Mouse (Mus musculus): ENCODE data around the gene Tcea2. TPM values are rescaled to one million over a fixed set of nuclear protein-coding genes. Genes with fewer than 3 reads are reported as not detected.

The Tcea2 gene
- polyA plus RNA-seq (2015; fragmentation: Nextera tagmentation; extraction: Ambion mirVana), result 30.4 and 33.0 TPM in 2 replicates

DNA sequence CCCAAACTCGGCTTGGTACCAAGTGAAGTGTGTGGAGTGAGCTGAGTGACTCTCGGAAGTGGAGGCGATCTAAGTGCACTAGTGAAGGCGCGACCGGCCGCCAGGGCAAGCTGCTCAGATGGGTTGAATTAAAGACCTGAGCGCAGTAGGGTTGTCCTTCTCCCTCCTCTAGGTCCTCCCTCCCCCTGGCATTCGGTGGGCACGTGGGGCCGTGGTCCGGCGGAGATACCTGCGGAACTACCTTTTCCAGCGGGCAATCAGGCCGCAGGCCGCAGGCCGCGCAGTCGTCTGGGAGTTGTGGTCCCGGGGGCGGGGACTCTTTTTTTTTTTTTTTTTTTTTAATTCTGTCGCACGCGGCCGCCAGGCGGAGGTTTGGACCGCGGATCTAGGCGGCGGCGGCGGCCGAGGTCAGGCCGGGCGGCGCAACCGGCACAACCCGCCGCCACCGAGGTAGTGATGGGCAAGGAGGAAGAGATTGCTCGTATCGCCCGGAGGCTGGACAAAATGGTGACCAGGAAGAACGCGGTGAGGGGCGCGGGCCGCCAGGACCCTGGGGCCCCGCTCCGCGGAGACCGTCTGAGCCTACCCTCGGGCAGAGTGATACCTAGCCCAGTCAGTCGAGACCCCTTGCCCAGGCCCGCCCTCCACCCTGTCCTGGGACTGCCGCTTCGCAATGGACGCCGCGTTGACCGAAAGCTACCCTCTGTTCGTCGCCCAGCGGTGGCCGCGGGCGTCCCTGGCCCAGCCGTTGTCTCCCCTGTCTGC, at the start of gene Tcea2:
Tcea2 (plus strand) TSS at position 360 of the 765 bp plus-strand sequence.
- Histone ChIP-seq H3K9me3 (no peaks in the 10 kb centered on the region), H3K27ac (peak within 1 kb of the TSS; percentile 39; the same call in 1 of the 2 replicates), H3K4me3 (peak within 1 kb of the TSS; percentile 66), H3K4me2 (peak within 1 kb of the TSS; percentile 89), H3K27me3 (no peaks in the 10 kb centered on the region), H3K36me3 (0 out of 2 replicates have a peak, but pooled peaks cover 9% of the 10 kb centered on the region), H3K4me1 (peaks cover 25% of the 10 kb centered on the region), H3K9ac (peak within 1 kb of the TSS; percentile 90)
- ATAC-seq (ENCODE audit: insufficient number of reproducible peaks, insufficient read depth, low FRiP score, low TSS enrichment, low read depth), result peak; percentile 12
- WGBS, result under 1% methylated on average over 69 of the region's 69 CpGs

DNA sequence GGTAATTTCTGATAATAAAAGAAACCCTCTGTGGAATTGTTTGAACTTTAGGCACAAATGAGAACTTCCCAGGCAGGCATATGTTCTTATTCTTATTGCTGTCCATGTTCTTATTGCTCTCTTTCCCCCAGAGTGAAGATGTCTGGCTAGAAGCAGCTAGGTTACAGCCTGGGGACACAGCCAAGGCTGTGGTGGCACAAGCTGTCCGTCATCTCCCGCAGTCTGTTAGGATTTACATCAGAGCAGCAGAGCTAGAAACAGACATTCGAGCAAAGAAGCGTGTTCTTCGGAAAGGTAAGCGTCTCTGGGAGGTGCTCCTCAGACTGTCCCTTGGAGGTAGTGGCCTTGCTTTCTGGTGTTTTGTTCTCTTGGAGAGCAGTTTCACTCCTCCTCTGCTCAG, 47.5 kb upstream of the Tcea2 start:
- H3K4me2 ChIP-seq, result no peak overlapping the region
- H3K4me1 ChIP-seq, result no peaks in the 10 kb centered on the region
- H3K27me3 ChIP-seq, result no peaks in the 10 kb centered on the region
- no peak overlapping the region for H3K9ac ChIP-seq
- no peak overlapping the region for H3K27ac ChIP-seq
- H3K36me3 ChIP-seq, result peaks cover 71% of the 10 kb centered on the region
- no peak for ATAC-seq (ENCODE audit: insufficient number of reproducible peaks, insufficient read depth, low FRiP score, low TSS enrichment, low read depth)
- no peaks in the 10 kb centered on the region for H3K9me3 ChIP-seq
- 95% methylated on average over 6 of the region's 6 CpGs for WGBS
- H3K4me3 ChIP-seq, result no peak overlapping the region

DNA sequence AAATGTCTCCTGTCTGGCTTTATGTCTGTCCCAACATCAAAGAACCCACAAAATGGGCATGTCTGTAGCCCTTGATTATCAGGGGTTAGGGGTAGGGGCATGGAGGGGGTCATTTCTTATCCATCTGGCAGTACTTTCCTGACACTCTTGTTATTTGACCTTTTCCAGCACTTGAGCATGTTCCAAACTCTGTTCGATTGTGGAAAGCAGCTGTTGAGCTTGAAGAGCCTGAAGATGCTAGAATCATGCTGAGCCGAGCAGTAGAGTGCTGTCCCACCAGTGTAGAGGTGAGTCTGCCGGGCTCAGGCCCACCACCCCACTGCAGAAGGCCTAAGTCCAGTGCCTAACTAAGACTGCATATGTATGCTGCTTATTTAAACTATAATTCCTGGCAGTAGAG, 44.2 kb upstream of the Tcea2 start:
- H3K27me3 ChIP-seq, result no peaks in the 10 kb centered on the region
- no peak overlapping the region for H3K4me3 ChIP-seq
- H3K36me3 ChIP-seq, result peaks cover 83% of the 10 kb centered on the region
- H3K9me3 ChIP-seq, result no peaks in the 10 kb centered on the region
- 87% methylated on average over 3 of the region's 3 CpGs for WGBS
- H3K9ac ChIP-seq, result no peak overlapping the region
- no peaks in the 10 kb centered on the region for H3K4me1 ChIP-seq
- H3K4me2 ChIP-seq, result no peak overlapping the region
- ATAC-seq (ENCODE audit: insufficient number of reproducible peaks, insufficient read depth, low FRiP score, low TSS enrichment, low read depth), result no peak
- H3K27ac ChIP-seq, result no peak overlapping the region

DNA sequence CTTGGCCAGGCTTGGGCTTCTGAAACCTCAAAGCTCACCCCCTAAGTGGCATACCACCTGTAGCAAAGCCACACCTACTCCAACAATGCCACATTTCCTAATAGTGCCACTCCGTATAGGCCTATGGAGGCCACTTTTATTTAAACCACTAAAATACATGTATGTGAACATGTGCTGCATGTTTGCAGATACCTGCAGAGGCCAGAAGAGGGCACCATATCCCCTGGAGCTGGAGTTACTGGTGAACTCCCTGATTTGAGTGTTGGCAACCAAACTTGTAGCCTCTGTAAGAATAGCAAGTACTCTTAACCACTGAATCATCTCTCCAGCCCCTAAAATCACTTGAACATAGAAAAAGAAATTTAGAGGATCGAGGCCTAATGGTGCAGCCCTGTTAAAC, 35.7 kb upstream of the Tcea2 start:
- 94% methylated on average over 2 of the region's 2 CpGs for WGBS

DNA sequence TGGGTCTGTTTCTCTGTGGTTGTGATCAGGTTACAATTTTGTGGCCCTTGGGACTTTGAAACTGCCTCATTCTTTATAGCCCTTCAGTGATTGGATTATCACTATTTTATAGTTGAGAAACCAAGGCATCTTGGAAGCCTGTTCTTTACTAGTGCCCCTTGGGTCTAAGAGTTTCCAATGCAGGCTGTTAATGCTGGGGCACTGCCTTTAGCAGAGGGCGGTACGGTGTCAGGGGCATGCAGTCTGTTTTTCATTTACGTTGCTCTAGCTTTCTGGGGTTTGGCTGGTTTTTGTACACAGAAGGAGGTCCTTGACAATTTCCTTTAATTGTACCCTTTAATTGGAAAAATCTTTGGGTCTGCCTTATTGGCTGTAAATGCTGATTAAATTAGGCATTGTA, 34.4 kb upstream of the Tcea2 start:
- H3K9ac ChIP-seq, result no peak overlapping the region
- H3K4me2 ChIP-seq, result no peak overlapping the region
- H3K27me3 ChIP-seq, result no peaks in the 10 kb centered on the region
- H3K4me1 ChIP-seq, result peaks cover 8% of the 10 kb centered on the region
- H3K36me3 ChIP-seq, result peaks cover 91% of the 10 kb centered on the region
- 41% methylated on average over 3 of the region's 3 CpGs for WGBS
- H3K4me3 ChIP-seq, result no peak overlapping the region
- no peak for ATAC-seq (ENCODE audit: insufficient number of reproducible peaks, insufficient read depth, low FRiP score, low TSS enrichment, low read depth)
- H3K27ac ChIP-seq, result peak overlapping the region; percentile 17; the same call in 1 of the 2 replicates
- no peaks in the 10 kb centered on the region for H3K9me3 ChIP-seq

More for the DNA sequence above, 35.7 kb upstream of the Tcea2 start:
- Histone ChIP-seq H3K4me3 (no peak overlapping the region), H3K27ac (no peak overlapping the region), H3K4me1 (peaks cover 8% of the 10 kb centered on the region), H3K9ac (no peak overlapping the region), H3K36me3 (peaks cover 91% of the 10 kb centered on the region), H3K27me3 (no peaks in the 10 kb centered on the region), H3K9me3 (no peaks in the 10 kb centered on the region), H3K4me2 (no peak overlapping the region)
- ATAC-seq (ENCODE audit: insufficient number of reproducible peaks, insufficient read depth, low FRiP score, low TSS enrichment, low read depth), result no peak

DNA sequence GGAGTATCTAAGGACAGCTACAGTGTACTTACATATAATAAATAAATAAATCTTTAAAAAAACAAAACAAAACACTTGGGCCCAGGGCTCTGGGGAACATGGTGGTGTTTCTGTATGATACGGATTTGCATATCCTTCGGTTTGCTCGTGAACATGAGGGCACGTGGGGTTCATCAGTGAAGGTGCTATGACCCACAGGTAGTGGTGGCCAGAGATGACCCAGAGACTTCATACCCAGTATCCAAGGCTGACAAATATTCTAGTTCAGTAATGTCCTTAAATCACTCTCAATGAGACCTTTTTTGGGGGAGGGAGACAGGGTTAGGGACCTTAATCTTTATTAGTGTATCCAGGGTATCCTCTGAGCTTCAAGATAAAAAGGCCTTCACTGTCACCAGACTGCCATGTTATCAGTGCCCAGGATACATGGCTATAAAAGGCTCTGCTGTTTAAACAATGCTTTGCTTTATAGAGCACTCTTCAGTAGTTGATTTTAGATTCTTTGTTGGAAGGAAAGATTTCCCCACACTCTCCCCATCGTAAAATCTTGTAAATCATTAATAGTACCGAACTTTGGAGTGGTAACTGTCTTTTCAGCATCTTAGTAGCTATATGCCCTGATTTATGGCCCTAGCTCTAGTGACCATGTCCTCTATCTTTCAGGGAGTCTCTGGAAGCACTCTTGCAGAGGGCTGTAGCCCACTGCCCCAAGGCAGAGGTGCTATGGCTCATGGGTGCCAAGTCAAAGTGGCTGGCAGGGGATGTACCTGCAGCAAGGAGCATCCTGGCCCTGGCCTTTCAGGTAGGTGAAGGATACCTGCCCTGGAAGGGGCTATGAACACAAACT, 33.3 kb upstream of the Tcea2 start:
- no peak for ATAC-seq (ENCODE audit: insufficient number of reproducible peaks, insufficient read depth, low FRiP score, low TSS enrichment, low read depth)
- Histone ChIP-seq H3K9ac (no peak overlapping the region), H3K27me3 (no peaks in the 10 kb centered on the region), H3K36me3 (peaks cover 91% of the 10 kb centered on the region), H3K9me3 (no peaks in the 10 kb centered on the region), H3K4me3 (no peak overlapping the region), H3K27ac (no peak overlapping the region), H3K4me1 (peaks cover 8% of the 10 kb centered on the region), H3K4me2 (no peak overlapping the region)
- WGBS, result 93% methylated on average over 6 of the region's 6 CpGs

DNA sequence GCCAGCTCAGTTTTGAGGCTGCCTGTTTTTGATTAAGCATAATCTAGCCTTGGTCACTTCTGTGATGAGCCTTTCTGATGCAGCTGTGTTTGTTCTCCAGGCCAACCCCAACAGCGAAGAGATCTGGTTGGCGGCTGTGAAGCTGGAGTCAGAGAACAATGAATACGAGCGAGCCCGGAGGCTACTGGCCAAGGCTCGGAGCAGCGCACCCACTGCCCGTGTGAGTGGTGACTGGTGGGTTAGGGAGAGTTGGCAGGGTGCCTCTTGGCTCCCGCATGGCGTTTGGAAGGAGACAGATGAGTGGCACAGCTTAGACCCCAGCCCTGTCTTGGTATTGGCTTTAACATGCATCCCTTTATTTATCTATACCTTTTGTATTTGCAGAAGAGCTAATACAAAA, 31.2 kb upstream of the Tcea2 start:
- ATAC-seq (ENCODE audit: insufficient number of reproducible peaks, insufficient read depth, low FRiP score, low TSS enrichment, low read depth), result no peak
- Histone ChIP-seq H3K9me3 (no peaks in the 10 kb centered on the region), H3K9ac (no peak overlapping the region), H3K27ac (no peak overlapping the region), H3K4me2 (no peak overlapping the region), H3K4me3 (no peak overlapping the region), H3K4me1 (peaks cover 8% of the 10 kb centered on the region), H3K27me3 (no peaks in the 10 kb centered on the region), H3K36me3 (peaks cover 92% of the 10 kb centered on the region)
- 79% methylated on average over 10 of the region's 10 CpGs for WGBS

DNA sequence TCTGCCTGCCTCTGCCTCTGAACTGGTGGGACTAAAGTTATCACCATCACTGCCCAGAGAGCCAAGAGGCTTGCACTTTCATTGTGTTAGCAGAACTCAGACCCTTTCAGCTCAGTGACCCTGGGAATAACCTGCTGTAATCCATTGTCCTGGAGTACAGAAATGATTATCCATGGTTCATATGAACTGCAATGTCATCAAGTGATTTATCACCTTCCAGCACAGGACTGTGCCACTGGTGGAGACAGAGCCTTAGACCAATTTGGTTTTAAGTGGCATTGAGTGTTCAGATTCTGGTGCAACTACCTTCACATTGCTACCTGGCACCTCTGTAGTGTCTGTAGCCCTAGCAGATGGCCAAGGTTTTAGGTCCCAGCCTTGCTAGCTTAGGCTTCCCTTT, 27.0 kb upstream of the Tcea2 start:
- Histone ChIP-seq H3K4me1 (peaks cover 18% of the 10 kb centered on the region), H3K4me3 (no peak overlapping the region), H3K9me3 (no peaks in the 10 kb centered on the region), H3K27ac (no peak overlapping the region), H3K27me3 (no peaks in the 10 kb centered on the region), H3K9ac (no peak overlapping the region), H3K4me2 (no peak overlapping the region), H3K36me3 (peaks cover 96% of the 10 kb centered on the region)
- ATAC-seq (ENCODE audit: insufficient number of reproducible peaks, insufficient read depth, low FRiP score, low TSS enrichment, low read depth), result no peak

DNA sequence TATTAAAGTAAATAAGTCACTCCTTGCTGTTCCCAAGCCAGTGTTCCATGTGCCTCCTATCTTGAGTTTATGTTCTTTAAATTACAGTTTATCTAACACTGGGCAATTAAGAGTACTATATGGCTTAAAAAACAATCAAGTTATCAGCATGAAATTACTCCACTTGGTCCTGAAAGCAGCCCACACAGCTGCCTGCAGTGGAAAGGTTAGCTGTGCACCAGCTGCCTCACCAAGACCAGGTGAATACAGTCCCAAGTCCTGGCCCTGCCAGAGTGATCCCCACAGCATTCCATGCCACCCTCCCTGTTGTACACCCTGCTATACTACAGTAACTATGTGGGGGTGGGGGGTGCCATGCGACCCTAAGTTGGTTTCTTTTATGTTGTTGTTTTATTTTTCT, 26.6 kb upstream of the Tcea2 start:
- H3K36me3 ChIP-seq, result peaks cover 96% of the 10 kb centered on the region
- no peak overlapping the region for H3K4me3 ChIP-seq
- no peaks in the 10 kb centered on the region for H3K9me3 ChIP-seq
- no peaks in the 10 kb centered on the region for H3K27me3 ChIP-seq
- 85% methylated on average over 1 of the region's 1 CpGs for whole genome bisulfite sequencing
- ATAC-seq (ENCODE audit: insufficient number of reproducible peaks, insufficient read depth, low FRiP score, low TSS enrichment, low read depth), result no peak
- H3K27ac ChIP-seq, result no peak overlapping the region
- H3K9ac ChIP-seq, result no peak overlapping the region
- H3K4me1 ChIP-seq, result peaks cover 19% of the 10 kb centered on the region
- H3K4me2 ChIP-seq, result no peak overlapping the region

DNA sequence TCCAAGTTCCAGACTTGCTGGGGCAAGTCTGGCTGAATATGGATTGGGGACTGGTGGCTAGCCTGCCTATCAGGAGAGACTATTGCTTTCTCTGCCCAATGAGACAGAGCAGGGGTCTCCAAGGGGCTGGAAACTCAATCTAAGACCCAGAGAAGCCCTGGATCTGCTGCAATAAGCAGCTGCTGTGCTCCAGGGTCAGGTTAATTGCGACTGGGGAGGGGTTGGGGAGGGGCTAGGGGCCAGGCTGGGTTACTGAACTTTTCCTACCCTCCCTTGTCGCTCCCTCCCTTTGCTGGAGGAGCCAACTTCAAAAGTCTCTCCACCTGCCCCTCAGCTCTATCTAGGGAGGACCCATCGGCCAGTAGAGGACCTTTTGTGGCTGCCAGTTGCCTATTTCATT, 23.4 kb upstream of the Tcea2 start, which contains the start of gene Gm29797:
Gm29797 (plus strand) TSS at position 301 of the 400 bp plus-strand sequence.
- Histone ChIP-seq H3K36me3 (peaks cover 68% of the 10 kb centered on the region), H3K4me2 (no peak within 1 kb of the TSS), H3K4me1 (peaks cover 38% of the 10 kb centered on the region), H3K27me3 (no peaks in the 10 kb centered on the region), H3K27ac (peak within 1 kb of the TSS; percentile 39; the same call in 1 of the 2 replicates), H3K9ac (no peak within 1 kb of the TSS), H3K9me3 (no peaks in the 10 kb centered on the region), H3K4me3 (no peak within 1 kb of the TSS)
- ATAC-seq (ENCODE audit: insufficient number of reproducible peaks, insufficient read depth, low FRiP score, low TSS enrichment, low read depth), result no peak
- 61% methylated on average over 3 of the region's 3 CpGs for WGBS

DNA sequence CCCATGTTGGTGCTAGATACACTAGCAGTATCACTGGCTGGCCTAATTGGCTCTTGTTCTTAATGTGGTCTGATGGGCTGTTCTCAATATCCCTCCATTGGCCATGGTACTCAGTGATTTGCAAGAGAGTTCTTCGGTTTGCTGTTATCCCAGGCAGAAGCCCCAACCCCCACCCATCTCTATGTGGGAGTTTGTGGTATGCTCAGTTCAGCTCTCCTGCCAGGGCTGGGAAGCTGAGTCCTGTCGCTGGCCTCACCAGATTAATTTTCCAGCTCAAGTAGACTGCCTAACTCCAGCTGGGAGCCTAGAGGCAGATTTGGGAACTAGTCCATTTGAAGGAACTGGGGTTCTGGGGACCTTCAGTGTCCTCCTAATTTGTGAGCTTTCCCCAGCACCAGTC, 22.7 kb upstream of the Tcea2 start:
- Histone ChIP-seq H3K4me3 (no peak overlapping the region), H3K36me3 (peaks cover 61% of the 10 kb centered on the region), H3K27ac (peak overlapping the region; percentile 39; the same call in 1 of the 2 replicates), H3K9ac (no peak overlapping the region), H3K4me2 (no peak overlapping the region), H3K27me3 (no peaks in the 10 kb centered on the region), H3K9me3 (no peaks in the 10 kb centered on the region), H3K4me1 (peaks cover 43% of the 10 kb centered on the region)
- 37% methylated on average over 2 of the region's 2 CpGs for WGBS
- no peak for ATAC-seq (ENCODE audit: insufficient number of reproducible peaks, insufficient read depth, low FRiP score, low TSS enrichment, low read depth)
